Mouse (Mus musculus) CD4-positive, CD25-positive, alpha-beta regulatory T cell, adult 4 months (primary cell): ENCODE results near the gene Gm8922. TPM values are rescaled to one million over a fixed set of nuclear protein-coding genes. Genes with fewer than 3 reads are reported as not detected.
"Not testable (repeated sequence)": the region's sequence is repeated elsewhere in the genome, so short reads cannot be mapped to it uniquely, and the experiment has no call there.

ENCODE experiments used
- ATAC-seq: one replicate; pipeline ENCODE4 v1.8.0; 2017
- polyA plus RNA-seq, 2 experiments: library from polyadenylated mRNA; unstranded; fragments of 100-300 nt; shearing (Covaris generic); gene quantifications; one replicate each; pipeline ENCODE4 v1.2.1; 2017

Gm8922 gene
- polyA plus RNA-seq, result not detected

- ATAC-seq, result not testable (repeated sequence)
Measured at GRCm38 (mm10) chr5:11681659-11682058, at the start of gene Gm8922. Gene Gm8922 (plus strand): TSS chr5:11681959.

Other genes starting within 250 kb of the Gm8922 start
- gene Gm8906, start 179.3 kb upstream of the Gm8922 start, polyA plus RNA-seq, result not detected
- gene Gm6460, start 87.0 kb upstream of the Gm8922 start, polyA plus RNA-seq, result under 1 TPM in 1 of 2 experiments, not detected in 1; 0.28 TPM
- not detected for gene Gm8926, start 88.6 kb downstream of the Gm8922 start, polyA plus RNA-seq
- gene Gm6465, start 163.6 kb downstream of the Gm8922 start, polyA plus RNA-seq, result under 1 TPM in 1 of 2 experiments, not detected in 1; 0.74 TPM
- not detected for gene 4933402N22Rik, start 236.1 kb downstream of the Gm8922 start, polyA plus RNA-seq